Mouse (Mus musculus): ENCODE measurements around the gene Dtx3. TPM values are rescaled to one million over a fixed set of nuclear protein-coding genes. Genes with fewer than 3 reads are reported as not detected.
"Not testable (repeated sequence)": the region's sequence is repeated elsewhere in the genome, so short reads cannot be mapped to it uniquely, and the experiment has no call there.

Gene Dtx3
- polyA plus RNA-seq, 1 experiment from 2014 or later, result 90.4 TPM

DNA sequence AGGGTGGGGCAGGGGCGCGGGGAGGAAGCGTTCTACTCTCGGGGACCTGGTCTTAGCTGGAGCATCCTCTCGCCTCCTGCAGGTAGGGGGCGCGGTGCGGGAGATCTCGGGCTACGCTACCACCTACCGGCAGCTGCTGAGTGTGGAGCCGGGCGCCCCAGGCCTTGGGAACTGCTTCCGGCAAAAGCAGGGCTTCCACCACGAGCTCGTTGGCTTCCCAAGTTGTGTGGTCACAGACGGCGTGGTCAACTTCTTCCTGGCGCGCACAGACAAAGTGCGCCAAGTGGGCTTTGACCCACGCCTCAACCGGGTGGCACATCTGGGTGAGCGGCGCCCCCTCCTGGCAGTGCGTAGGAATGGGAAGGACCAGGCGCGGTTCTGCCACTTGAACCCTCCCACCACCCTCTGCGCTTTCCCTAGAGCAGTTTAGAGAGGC lies 24.7 kb downstream of the Dtx3 start:
- H3K27ac ChIP-seq, result no peak overlapping the region
- peak overlapping the region; percentile 33 for H3K4me3 ChIP-seq (replicated peaks)
- peak; percentile 34; the same call in 1 of the 2 replicates for ATAC-seq (ENCODE audit: insufficient read depth, low FRiP score, low read depth)
- no peaks in the 10 kb centered on the region for H3K9me3 ChIP-seq
- H3K9ac ChIP-seq, result no peak overlapping the region
- H3K4me2 ChIP-seq, result peak overlapping the region; percentile 75
- H3K27me3 ChIP-seq (replicated peaks), result peaks cover 49% of the 10 kb centered on the region
- no peaks in the 10 kb centered on the region for H3K36me3 ChIP-seq
- H3K4me1 ChIP-seq, result peaks cover 22% of the 10 kb centered on the region
- WGBS, result 1% methylated on average over 29 of the region's 29 CpGs

DNA sequence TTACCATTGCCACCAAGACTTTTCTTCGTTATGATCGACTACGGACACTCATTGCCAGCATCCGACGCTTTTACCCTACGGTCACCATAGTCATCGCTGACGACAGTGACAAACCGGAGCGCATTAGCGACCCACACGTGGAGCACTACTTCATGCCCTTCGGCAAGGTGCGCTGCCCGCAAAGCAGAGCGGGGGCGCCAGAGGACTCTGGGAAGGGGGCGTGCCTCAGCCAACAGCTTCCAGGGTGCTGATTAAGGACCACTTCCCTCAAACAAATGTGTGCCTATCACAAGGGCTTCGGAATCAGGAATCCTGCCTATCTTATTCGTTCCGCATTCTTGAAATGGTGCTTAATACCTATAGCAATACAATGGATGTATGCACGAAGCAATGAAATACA lies 25.5 kb downstream of the Dtx3 start:
- Histone ChIP-seq H3K9ac (no peak overlapping the region), H3K4me3 (replicated peaks) (peak overlapping the region; percentile 33; the same call in 1 of the 2 replicates), H3K4me2 (peak overlapping the region; percentile 75), H3K4me1 (peaks cover 27% of the 10 kb centered on the region), H3K36me3 (no peaks in the 10 kb centered on the region), H3K27me3 (replicated peaks) (peaks cover 50% of the 10 kb centered on the region), H3K27ac (no peak overlapping the region), H3K9me3 (no peaks in the 10 kb centered on the region)
- 6% methylated on average over 22 of the region's 22 CpGs for WGBS
- no peak for ATAC-seq (ENCODE audit: insufficient read depth, low FRiP score, low read depth)

DNA sequence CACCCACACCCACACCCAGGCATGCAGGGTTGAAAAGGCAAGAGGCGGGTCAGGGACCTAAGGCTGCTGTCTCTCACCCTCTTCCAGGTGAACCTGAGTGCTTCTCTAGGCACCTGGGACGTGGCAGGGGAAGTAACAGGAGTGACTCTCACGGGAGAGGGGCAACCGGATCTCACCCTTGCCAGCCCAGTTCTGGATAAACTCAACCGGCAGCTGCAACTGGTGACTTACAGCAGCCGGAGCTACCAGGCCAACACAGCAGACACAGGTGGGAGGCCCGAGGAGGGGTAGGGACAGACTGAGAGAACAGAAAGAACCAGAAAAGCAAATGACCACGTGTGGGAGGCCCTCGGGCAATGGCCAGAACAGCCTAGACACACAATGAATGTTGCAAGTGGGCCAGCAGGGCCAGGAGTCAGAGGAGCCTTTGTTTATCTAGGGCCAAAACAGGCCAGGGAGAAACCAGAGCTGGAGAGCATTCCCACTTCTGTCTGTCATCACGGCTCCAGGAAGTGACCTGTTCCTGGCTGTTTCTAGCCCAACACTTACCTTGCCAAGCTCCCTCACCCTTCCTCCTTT lies 27.8 kb downstream of the Dtx3 start:
- peak overlapping the region; percentile 100 for H3K4me2 ChIP-seq
- H3K4me3 ChIP-seq (replicated peaks), result peak overlapping the region; percentile 57; the same call in 1 of the 2 replicates
- H3K27ac ChIP-seq, result peak overlapping the region; percentile 8

DNA sequence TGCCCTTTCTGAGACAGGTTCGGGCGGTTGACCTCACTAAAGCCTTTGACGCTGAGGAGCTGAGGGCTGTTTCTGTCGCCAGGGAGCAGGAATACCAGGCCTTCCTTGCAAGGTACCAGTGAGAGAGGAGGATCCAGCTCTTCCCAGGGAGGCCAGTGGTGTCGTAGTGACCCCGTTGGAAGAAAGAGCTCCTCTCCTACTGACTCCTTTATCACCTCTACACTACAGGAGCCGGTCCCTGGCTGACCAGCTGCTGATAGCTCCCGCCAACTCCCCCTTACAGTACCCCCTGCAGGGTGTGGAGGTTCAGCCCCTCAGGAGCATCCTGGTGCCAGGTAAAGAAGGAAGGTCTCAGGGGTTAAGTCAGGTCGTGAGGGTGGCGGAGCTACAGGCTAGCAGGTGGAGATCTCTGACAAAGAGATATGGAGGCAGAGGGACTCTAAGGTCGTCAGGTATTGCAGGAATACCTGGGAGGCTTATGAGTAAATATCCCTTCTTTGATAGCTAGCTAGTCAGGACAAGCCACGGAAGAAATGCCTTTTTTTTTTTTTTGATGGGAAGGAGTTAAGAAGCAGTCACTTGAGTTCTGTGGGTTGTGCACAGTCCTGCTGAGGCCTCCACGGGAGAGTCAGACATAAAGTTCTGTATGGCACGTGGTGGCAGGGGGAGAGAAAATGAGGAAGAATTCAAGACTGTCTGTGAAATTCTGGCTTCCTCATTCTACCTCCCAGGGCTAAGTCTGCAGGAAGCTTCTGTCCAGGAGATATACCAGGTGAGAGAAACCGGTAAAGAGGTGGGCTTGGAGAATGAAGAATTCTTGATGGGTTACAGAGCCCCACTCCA lies 28.5 kb downstream of the Dtx3 start:
- H3K27me3 ChIP-seq (replicated peaks), result peaks cover 55% of the 10 kb centered on the region
- H3K27ac ChIP-seq, result peak overlapping the region; percentile 74
- peaks cover 27% of the 10 kb centered on the region for H3K4me1 ChIP-seq
- no peak for ATAC-seq (ENCODE audit: insufficient read depth, low FRiP score, low read depth)
- H3K4me2 ChIP-seq, result peak overlapping the region; percentile 100
- WGBS, result 28% methylated on average over 15 of the region's 15 CpGs
- H3K36me3 ChIP-seq, result no peaks in the 10 kb centered on the region
- H3K4me3 ChIP-seq (replicated peaks), result peak overlapping the region; percentile 57
- no peak overlapping the region for H3K9ac ChIP-seq
- H3K9me3 ChIP-seq, result no peaks in the 10 kb centered on the region

More for the DNA sequence above, 27.8 kb downstream of the Dtx3 start:
- Histone ChIP-seq H3K36me3 (no peaks in the 10 kb centered on the region), H3K4me1 (peaks cover 27% of the 10 kb centered on the region), H3K27me3 (replicated peaks) (peaks cover 58% of the 10 kb centered on the region), H3K9me3 (no peaks in the 10 kb centered on the region), H3K9ac (no peak overlapping the region)
- ATAC-seq (ENCODE audit: insufficient read depth, low FRiP score, low read depth), result no peak
- 31% methylated on average over 10 of the region's 10 CpGs for WGBS

DNA sequence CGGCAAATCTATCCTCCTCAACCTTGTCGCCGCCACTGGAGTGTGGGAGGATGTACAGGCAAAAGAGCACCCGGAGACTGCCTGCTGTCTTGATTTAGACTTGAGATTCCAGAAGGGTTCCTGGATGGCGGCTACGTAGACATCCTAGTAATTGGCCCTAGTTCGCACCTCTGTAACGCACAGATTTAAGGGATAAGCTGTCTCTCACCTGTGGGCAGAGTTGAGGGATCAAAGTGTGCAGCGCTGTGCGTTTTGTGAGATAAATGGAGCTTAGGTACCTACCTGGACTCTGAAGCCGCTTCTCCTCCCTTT lies 29.2 kb downstream of the Dtx3 start:
- Histone ChIP-seq H3K9me3 (no peaks in the 10 kb centered on the region), H3K36me3 (no peaks in the 10 kb centered on the region), H3K4me2 (peak overlapping the region; percentile 100), H3K27me3 (replicated peaks) (peaks cover 51% of the 10 kb centered on the region), H3K4me1 (peaks cover 27% of the 10 kb centered on the region), H3K9ac (0 out of 2 replicates have a peak overlapping the region, but pooled peaks have one; percentile 77), H3K4me3 (replicated peaks) (peak overlapping the region; percentile 57), H3K27ac (peak overlapping the region; percentile 74; the same call in 1 of the 2 replicates)
- WGBS, result 7% methylated on average over 11 of the region's 11 CpGs
- no peak for ATAC-seq (ENCODE audit: insufficient read depth, low FRiP score, low read depth)

DNA sequence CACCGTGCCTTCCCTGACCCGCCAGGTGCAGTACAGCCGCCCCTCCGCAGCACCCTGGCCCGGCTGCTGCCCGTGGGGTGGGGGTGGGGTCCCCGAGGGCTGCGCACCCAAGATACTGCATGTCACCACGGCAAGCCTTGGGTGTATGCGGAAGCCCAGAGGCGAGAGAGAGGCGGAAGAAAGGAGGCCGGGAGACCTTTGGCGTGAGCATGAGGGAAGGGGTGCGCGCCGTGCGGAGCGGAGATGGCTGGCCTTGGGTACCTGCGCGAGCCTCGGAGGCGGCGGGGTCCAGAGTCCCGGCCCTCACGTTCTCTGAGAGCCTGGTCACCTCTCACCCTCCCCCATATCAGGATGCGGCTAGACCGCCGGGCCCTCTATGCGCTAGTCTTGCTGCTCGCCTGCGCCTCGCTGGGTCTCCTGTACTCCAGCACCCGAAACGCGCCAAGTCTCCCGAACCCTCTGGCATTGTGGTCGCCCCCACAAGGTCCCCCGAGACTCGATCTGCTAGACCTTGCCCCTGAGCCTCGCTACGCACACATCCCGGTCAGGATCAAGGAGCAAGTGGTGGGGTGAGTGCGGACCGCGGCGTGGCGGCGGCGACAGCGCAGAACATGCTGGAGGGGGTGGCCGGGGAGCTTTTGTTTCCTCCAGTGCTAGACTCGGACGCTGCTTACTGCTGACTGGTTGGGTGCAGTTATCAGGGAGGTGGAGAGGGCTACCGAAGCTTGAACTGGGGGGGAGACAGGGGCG lies 29.7 kb downstream of the Dtx3 start:
- Histone ChIP-seq H3K36me3 (no peaks in the 10 kb centered on the region), H3K27me3 (replicated peaks) (peaks cover 50% of the 10 kb centered on the region), H3K4me2 (peak overlapping the region; percentile 100), H3K27ac (peak overlapping the region; percentile 74), H3K4me1 (peaks cover 26% of the 10 kb centered on the region), H3K9ac (peak overlapping the region; percentile 77), H3K4me3 (replicated peaks) (peak overlapping the region; percentile 57), H3K9me3 (no peaks in the 10 kb centered on the region)
- WGBS, result under 1% methylated on average over 56 of the region's 56 CpGs
- ATAC-seq (ENCODE audit: insufficient read depth, low FRiP score, low read depth), result peak; percentile 44

DNA sequence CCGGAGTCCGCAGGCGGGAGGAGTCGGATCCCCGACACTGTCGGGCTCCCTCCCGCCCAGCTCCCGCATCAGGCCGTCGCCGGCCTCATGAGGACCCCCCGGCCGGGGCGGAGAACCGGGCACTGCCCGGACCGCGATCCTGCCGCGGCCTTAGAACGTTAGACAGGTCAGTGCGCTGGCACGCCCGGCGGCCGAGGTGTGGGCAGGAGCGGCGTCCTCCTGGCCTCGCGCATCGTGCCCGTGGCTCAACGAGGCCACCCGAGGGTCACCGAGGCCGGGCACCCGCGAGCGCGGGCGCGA lies 30.2 kb downstream of the Dtx3 start:
- Histone ChIP-seq H3K36me3 (no peaks in the 10 kb centered on the region), H3K4me3 (replicated peaks) (peak overlapping the region; percentile 57), H3K4me2 (peak overlapping the region; percentile 100), H3K4me1 (peaks cover 21% of the 10 kb centered on the region), H3K9ac (peak overlapping the region; percentile 77), H3K27ac (peak overlapping the region; percentile 74), H3K9me3 (no peaks in the 10 kb centered on the region), H3K27me3 (replicated peaks) (peaks cover 47% of the 10 kb centered on the region)
- WGBS, result under 1% methylated on average over 40 of the region's 42 CpGs
- ATAC-seq (ENCODE audit: insufficient read depth, low FRiP score, low read depth), result peak; percentile 25

DNA sequence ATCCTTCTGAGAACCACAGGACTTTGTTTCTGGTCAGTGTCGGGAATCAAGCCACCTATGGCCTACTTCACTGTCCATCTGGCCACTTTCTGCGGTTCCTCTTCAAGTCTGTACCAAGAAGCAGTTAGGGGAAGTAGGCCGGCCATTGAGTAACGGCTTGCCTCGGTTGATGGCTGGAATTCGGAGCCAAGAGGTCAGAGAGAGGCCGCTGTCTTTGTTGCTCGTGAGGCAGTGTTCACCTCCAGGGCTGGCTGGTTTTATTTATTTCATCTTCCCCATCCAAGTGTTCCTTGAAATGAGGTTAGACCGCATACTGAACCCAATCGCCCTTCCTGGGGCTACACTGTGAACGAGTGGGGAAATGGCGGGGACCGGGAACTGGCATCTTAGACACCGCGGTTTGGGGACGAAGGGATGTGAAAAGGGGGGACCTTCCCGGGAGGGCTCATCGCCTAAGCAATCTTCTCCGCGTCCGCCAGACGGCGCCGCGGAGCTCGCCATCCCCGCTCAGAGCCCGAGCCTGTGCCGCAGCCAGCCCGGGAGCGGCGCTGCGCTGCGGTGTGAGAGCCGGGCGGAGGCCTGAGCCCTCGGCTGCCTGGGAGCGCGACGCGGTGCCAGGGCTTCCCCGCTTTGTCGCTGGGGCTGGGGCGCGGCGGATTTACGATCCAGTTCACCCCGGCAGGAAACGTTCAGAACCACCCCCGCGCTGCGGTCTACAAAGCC lies 30.7 kb downstream of the Dtx3 start, which contains the start of gene B4galnt1:
TSS of gene B4galnt1 (plus strand) at position 595 of the 723 bp plus-strand sequence.
- peaks cover 16% of the 10 kb centered on the region for H3K4me1 ChIP-seq
- no peaks in the 10 kb centered on the region for H3K36me3 ChIP-seq
- peak within 1 kb of the TSS; percentile 74 for H3K27ac ChIP-seq
- H3K27me3 ChIP-seq (replicated peaks), result peaks cover 42% of the 10 kb centered on the region
- H3K4me3 ChIP-seq (replicated peaks), result peak within 1 kb of the TSS; percentile 57
- peak within 1 kb of the TSS; percentile 77 for H3K9ac ChIP-seq
- H3K4me2 ChIP-seq, result peak within 1 kb of the TSS; percentile 100
- WGBS, result 3% methylated on average over 50 of the region's 52 CpGs
- peak; percentile 84 for ATAC-seq (ENCODE audit: insufficient read depth, low FRiP score, low read depth)
- H3K9me3 ChIP-seq, result no peaks in the 10 kb centered on the region

DNA sequence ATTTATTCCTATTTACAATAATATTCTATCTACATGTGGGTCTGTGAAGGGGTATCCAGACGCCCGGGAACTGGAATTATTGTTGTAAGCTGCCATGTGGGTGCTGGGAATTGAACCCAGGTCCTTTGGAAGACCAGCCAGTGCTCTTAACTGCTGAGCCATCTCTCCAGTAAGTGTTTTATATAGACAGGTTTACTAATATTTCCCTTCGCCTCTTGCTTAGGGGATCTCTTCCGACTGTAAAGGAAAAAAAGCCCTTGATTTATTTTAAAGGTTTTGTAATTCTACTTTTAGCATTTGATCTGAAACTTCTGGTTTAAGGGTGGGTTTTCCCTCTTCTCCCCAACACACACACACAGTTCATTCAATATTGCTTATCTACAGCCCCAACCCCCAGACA lies 31.3 kb downstream of the Dtx3 start:
- H3K27me3 ChIP-seq (replicated peaks), result peaks cover 37% of the 10 kb centered on the region
- H3K27ac ChIP-seq, result no peak overlapping the region
- no peak for ATAC-seq (ENCODE audit: insufficient read depth, low FRiP score, low read depth)
- no peak overlapping the region for H3K4me3 ChIP-seq (replicated peaks)
- no peak overlapping the region for H3K4me2 ChIP-seq
- no peak overlapping the region for H3K9ac ChIP-seq
- peaks cover 14% of the 10 kb centered on the region; the same call in 1 of the 2 replicates for H3K4me1 ChIP-seq
- WGBS, result 88% methylated on average over 4 of the region's 4 CpGs
- H3K9me3 ChIP-seq, result no peaks in the 10 kb centered on the region
- no peaks in the 10 kb centered on the region for H3K36me3 ChIP-seq

DNA sequence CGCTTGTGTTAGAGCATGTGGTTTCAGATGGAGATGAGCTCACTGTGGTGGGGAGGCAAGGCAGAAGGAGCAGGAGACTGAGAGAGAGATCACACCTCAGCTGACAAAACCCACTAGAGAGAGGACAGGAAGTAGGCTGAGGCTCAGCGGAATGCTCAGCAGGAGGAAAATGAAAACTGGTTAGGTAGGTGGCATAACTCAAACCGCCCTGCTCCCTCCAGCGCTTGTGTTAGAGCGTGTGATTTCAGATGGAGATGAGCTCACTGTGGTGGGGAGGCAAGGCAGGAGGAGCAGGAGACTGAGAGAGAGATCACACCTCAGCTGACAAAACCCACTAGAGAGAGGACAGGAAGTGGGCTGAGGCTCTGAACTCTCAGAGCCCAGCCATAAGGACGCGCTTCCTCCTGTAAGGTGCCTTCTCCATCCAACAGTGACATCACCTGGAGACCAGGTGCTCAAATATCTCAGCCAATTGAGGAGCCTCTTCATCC lies 32.7 kb downstream of the Dtx3 start:
- H3K9me3 ChIP-seq; H3K27ac ChIP-seq; H3K4me3 ChIP-seq (replicated peaks); H3K36me3 ChIP-seq; H3K9ac ChIP-seq; H3K4me2 ChIP-seq; ATAC-seq (ENCODE audit: insufficient read depth, low FRiP score, low read depth): not testable (repeated sequence)
- WGBS, result 43% methylated on average over 7 of the region's 7 CpGs
- H3K4me1 ChIP-seq, result peaks cover 14% of the 10 kb centered on the region; the same call in 1 of the 2 replicates
- H3K27me3 ChIP-seq (replicated peaks), result peaks cover 30% of the 10 kb centered on the region

DNA sequence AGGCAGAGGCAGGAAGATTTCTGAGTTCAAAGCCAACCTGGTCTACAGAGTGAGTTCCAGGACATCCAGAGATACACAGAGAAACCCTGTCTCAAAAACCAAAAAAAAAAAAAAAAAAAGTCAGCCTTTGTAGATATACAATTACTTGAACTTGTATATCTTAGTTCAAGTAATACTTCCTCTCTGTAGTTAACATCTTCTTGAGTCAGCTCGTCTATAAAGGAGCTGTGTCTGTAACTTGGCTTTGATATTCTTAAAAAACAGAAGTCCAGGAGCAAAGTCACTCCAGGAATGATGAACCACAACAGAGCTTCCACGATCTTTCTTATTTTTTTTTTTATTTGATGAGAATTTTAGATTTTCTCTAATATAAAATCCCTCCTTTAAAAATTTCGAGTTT lies 34.8 kb downstream of the Dtx3 start:
- no peak for ATAC-seq (ENCODE audit: insufficient read depth, low FRiP score, low read depth)
- H3K36me3 ChIP-seq, result no peaks in the 10 kb centered on the region
- H3K27me3 ChIP-seq (replicated peaks), result peaks cover 12% of the 10 kb centered on the region
- no peak overlapping the region for H3K9ac ChIP-seq
- no peak overlapping the region for H3K27ac ChIP-seq
- H3K4me2 ChIP-seq, result no peak overlapping the region
- peaks cover 5% of the 10 kb centered on the region; the same call in 1 of the 2 replicates for H3K4me1 ChIP-seq
- no peaks in the 10 kb centered on the region for H3K9me3 ChIP-seq
- no peak overlapping the region for H3K4me3 ChIP-seq (replicated peaks)
- 63% methylated on average over 3 of the region's 3 CpGs for WGBS

Data from stomach, embryonic 15.5 days (tissue).